ENCODE assay signal across 19 mouse cellular contexts in genomic region chr17:30881001-30881400, GRCm38 (mm10). TPM values are rescaled to one million over a fixed set of nuclear protein-coding genes. Genes with fewer than 3 reads are reported as not detected.
A peak's percentile ranks its signal among the peaks of the same experiment; 100 is the strongest.
DNase-seq lines count a peak whose midpoint lies in the region; TF ChIP-seq lines count a peak whose summit lies in the region.
"Had no signal": no experiment of that assay in that cellular context is flagged by ENCODE, and none has a peak within 500 bp of the region (broad histone marks: within the 10 kb centered on the region; RNA-seq: fewer than 3 reads in every experiment).

No protein-coding gene starts in this region.

- TF ChIP-seq CTCF in ES-Bruce4 (IDR thresholded peaks at IDR 0.05; ENCODE audit: low read depth, low read length) = no peak

- H3K4me1 ChIP-seq in ES-Bruce4 (ENCODE audit: control insufficient read depth, insufficient read depth, low read length) (peaks cover 15% of the 10 kb centered on the region), ES-E14 (ENCODE audit: control insufficient read depth in 2 of 2, insufficient read depth in 2 of 2, low read length in 2 of 2, poor library complexity in 1 of 2) (peaks cover 14 to 31% of the 10 kb centered on the region in 2 experiments)
- H3K4me1 ChIP-seq: embryonic facial prominence, embryonic 12.5 days; forebrain, embryonic 13.5 days had no signal

- no peaks in the 10 kb centered on the region for H3K36me3 ChIP-seq in ES-Bruce4 (ENCODE audit: control insufficient read depth, insufficient read depth, low read length, poor library complexity, severe bottlenecking)
- H3K36me3 ChIP-seq in ES-E14 (ENCODE audit: control insufficient read depth, insufficient read depth, low read length, poor library complexity, severe bottlenecking) = peaks cover 5% of the 10 kb centered on the region; the same call in 1 of the 2 replicates
- H3K36me3 ChIP-seq: embryonic facial prominence, embryonic 10.5 days; embryonic facial prominence, embryonic 12.5 days; forebrain, embryonic 15.5 days had no signal

- H3K9me3 ChIP-seq in ES-Bruce4 (replicated peaks; ENCODE audit: control insufficient read depth, insufficient read depth, low read length, poor library complexity, severe bottlenecking) (no peaks in the 10 kb centered on the region), ES-E14 (ENCODE audit: control insufficient read depth, insufficient read depth, low read depth, low read length) (no peaks in the 10 kb centered on the region)
- H3K9me3 ChIP-seq: embryonic facial prominence, embryonic 12.5 days; forebrain, embryonic 15.5 days had no signal

- H3K27me3 ChIP-seq in ES-Bruce4 (ENCODE audit: control insufficient read depth, insufficient read depth, low read length, poor library complexity, severe bottlenecking) = no peaks in the 10 kb centered on the region
- H3K27me3 ChIP-seq: embryonic facial prominence, embryonic 12.5 days; forebrain, embryonic 15.5 days had no signal

- H3K27ac ChIP-seq in ES-Bruce4 (ENCODE audit: insufficient read depth, low read length) = peak overlapping the region; percentile 95
- H3K27ac ChIP-seq in ES-E14 (ENCODE audit: insufficient read depth, low read depth, low read length, poor library complexity, severe bottlenecking) = peak overlapping the region; percentile 88
- H3K27ac ChIP-seq: embryonic facial prominence, embryonic 10.5 days; embryonic facial prominence, embryonic 12.5 days; forebrain, embryonic 13.5 days; forebrain, embryonic 15.5 days had no signal

- DNase-seq in ES-E14 (ENCODE audit: low read depth, low spot score) (no peak), ZHBTc4 (ENCODE audit: low read depth, low spot score) (peak; percentile 65)
- no peak for DNase-seq in cerebellum, postnatal 10 days
- no peak for DNase-seq in urinary bladder, adult 2 months (ENCODE audit: low spot score)
- no peak for DNase-seq in left cerebral cortex, postnatal 25 days (ENCODE audit: low spot score in 2 of 2)
- DNase-seq: adrenal gland, adult 2 months; adrenal gland, postnatal 10 days; adrenal gland, postnatal 25 days; cerebellum, adult 11 months; cerebellum, adult 18-20 months; cerebellum, adult 8-10 months; cerebellum, adult 9-11 months; cerebellum, postnatal 25 days; forebrain, postnatal 0 days had no signal

- intact Hi-C loops in left cerebral cortex, postnatal 25 days (cut with DNase I) = loop anchor here (5.0 kb wide), 1 partner anchor 509 kb away; no protein-coding TSS in a partner anchor

- peak; percentile 93 for TF ChIP-seq EP300 in ES-Bruce4 (IDR thresholded peaks at IDR 0.05; ENCODE audit: insufficient read depth, low read depth, low read length)

- H3K9ac ChIP-seq in ES-Bruce4 (ENCODE audit: low read depth, poor library complexity, severe bottlenecking) = 0 out of 2 replicates have a peak overlapping the region, but pooled peaks have one; percentile 20
- H3K9ac ChIP-seq in ES-E14 (ENCODE audit: insufficient read depth, low read depth, low read length, poor library complexity, severe bottlenecking) = peak overlapping the region; percentile 64
- H3K9ac ChIP-seq: embryonic facial prominence, embryonic 12.5 days; forebrain, embryonic 13.5 days; forebrain, embryonic 15.5 days; forebrain, postnatal 0 days had no signal

- no peak for TF ChIP-seq POLR2A in ES-Bruce4 (IDR thresholded peaks at IDR 0.05; ENCODE audit: insufficient read depth, low read length)

- in situ Hi-C loops in ES-E14 (cut with MboI; ENCODE audit: low sequenced_read_pairs in 2 of 2, unreplicated experiment in 2 of 2) = no loop called here

- H3K4me3 ChIP-seq in ES-Bruce4 (ENCODE audit: low read depth, low read length) (peak overlapping the region; percentile 50), ES-E14 (ENCODE audit: insufficient read depth in 1 of 2, low read depth in 1 of 2, low read length in 2 of 2, poor library complexity in 1 of 2, severe bottlenecking in 1 of 2) (peak overlapping the region; percentile 21 to 60)
- H3K4me3 ChIP-seq: embryonic facial prominence, embryonic 10.5 days; embryonic facial prominence, embryonic 12.5 days; forebrain, embryonic 13.5 days; forebrain, embryonic 15.5 days had no signal

TF ChIP-seq in ES-E14, 5 proteins besides CTCF, POLR2A, EP300 and RAD21:
- no peak for TF ChIP-seq CHD2 (IDR thresholded peaks at IDR 0.05; ENCODE audit: low read depth, low read length)
- TF ChIP-seq ZNF384 (IDR thresholded peaks at IDR 0.05; ENCODE audit: low read depth, low read length) = no peak
- no peak for TF ChIP-seq MAFK (IDR thresholded peaks at IDR 0.05; ENCODE audit: insufficient read depth, low read depth, low read length)
- no peak for TF ChIP-seq HCFC1 (IDR thresholded peaks at IDR 0.05; ENCODE audit: borderline replicate concordance, insufficient read depth, low read length)
- TF ChIP-seq ZC3H11A (IDR thresholded peaks at IDR 0.05; ENCODE audit: borderline replicate concordance, low read depth, low read length) = no peak

RNA-seq across cellular contexts. Expression of gene Glp1r, which starts 20.6 kb away (rescaled TPM):
- 1.9 and 2.2 TPM in 2 replicates for polyA plus RNA-seq in ES-Bruce4 (2011; ENCODE audit: insufficient read depth, insufficient read length, low read depth, missing spikeins)
- total RNA-seq in ES-E14 (2012; rRNA removed) = 2.5 and 4.1 TPM in 2 replicates
- 0.01 TPM in 2 replicates for polyA plus RNA-seq in urinary bladder, adult 2 months (2012; rRNA removed)
- total RNA-seq in left cerebral cortex, postnatal 25 days (2021) = 1 to 10 TPM in 1 of 2 experiments, under 1 TPM in 1; 0.96 to 1.5 TPM
- polyA plus RNA-seq: embryonic facial prominence, embryonic 12.5 days had no signal
